Mouse (Mus musculus): ENCODE measurements at regions not wholly inside any gene's neighbourhood (a gene's known extent, or its start where the extent isn't known, plus 50 kb on each side); places are given as distances from the start of the nearest gene placed in this dataset.
A peak's percentile ranks its signal among the peaks of the same experiment; 100 is the strongest.

GRCm38 (mm10) chr3:140738654-140739369, 473.3 kb downstream of the Pdha2 start:
- Histone ChIP-seq H3K27ac (ENCODE audit: insufficient read depth, low read depth) (no peak overlapping the region), H3K36me3 (replicated peaks in 1 of 2; ENCODE audit: control insufficient read depth in 1 of 2, insufficient read depth in 1 of 2, low read length in 1 of 2) (no peaks in the 10 kb centered on the region), H3K4me1 (ENCODE audit: control insufficient read depth in 1 of 2, insufficient read depth in 2 of 2) (no peaks in the 10 kb centered on the region), H3K4me3 (replicated peaks in 1 of 3; ENCODE audit: low read depth in 2 of 3, low read length in 2 of 3, poor library complexity in 1 of 3) (no peak overlapping the region), H3K9ac (ENCODE audit: insufficient read depth, low read depth) (no peak overlapping the region), H3K4me2 (ENCODE audit: insufficient read depth, low read depth, poor library complexity, severe bottlenecking) (no peak overlapping the region), H3K27me3 (replicated peaks) (no peaks in the 10 kb centered on the region), H3K79me2 (replicated peaks; ENCODE audit: control insufficient read depth, extremely low read depth, insufficient read depth, poor library complexity, severe bottlenecking) (no peaks in the 10 kb centered on the region), H3K9me3 (replicated peaks; ENCODE audit: low read length) (no peaks in the 10 kb centered on the region)
- dilution Hi-C loops (cut with MboI; ENCODE audit: extremely low pct_ligation_motif_present, extremely low pct_unique_long_range_greater_than_20kb, low sequenced_read_pairs) (no loop called here), in situ Hi-C loops (cut with MboI; ENCODE audit: low pct_ligation_motif_present, low pct_unique_long_range_greater_than_20kb, low sequenced_read_pairs) (no loop called here)
- DNase-seq (ENCODE audit: extremely low read depth): no peak
- TF ChIP-seq ZMIZ1 (IDR thresholded peaks at IDR 0.05; ENCODE audit: low read depth, low read length) (no peak), SIN3A (IDR thresholded peaks at IDR 0.05; ENCODE audit: low read length) (no peak), NELFE (IDR thresholded peaks at IDR 0.05; ENCODE audit: low read depth, low read length) (no peak), JUN (IDR thresholded peaks at IDR 0.05; ENCODE audit: insufficient read depth, low read depth, low read length) (no peak), TCF12 (IDR thresholded peaks at IDR 0.05; ENCODE audit: low read depth, low read length) (no peak)

GRCm38 (mm10) chr3:140716896-140717295, 495.3 kb downstream of the Pdha2 start:
- Histone ChIP-seq H3K4me1 (ENCODE audit: control insufficient read depth in 1 of 2, insufficient read depth in 2 of 2) (no peaks in the 10 kb centered on the region), H3K9ac (ENCODE audit: insufficient read depth, low read depth) (no peak overlapping the region), H3K27ac (ENCODE audit: insufficient read depth, low read depth) (no peak overlapping the region), H3K4me3 (replicated peaks in 1 of 3; ENCODE audit: low read depth in 2 of 3, low read length in 2 of 3, poor library complexity in 1 of 3) (no peak overlapping the region), H3K36me3 (replicated peaks in 1 of 2; ENCODE audit: control insufficient read depth in 1 of 2, insufficient read depth in 1 of 2, low read length in 1 of 2) (no peaks in the 10 kb centered on the region), H3K27me3 (replicated peaks) (no peaks in the 10 kb centered on the region), H3K9me3 (replicated peaks; ENCODE audit: low read length) (no peaks in the 10 kb centered on the region), H3K4me2 (ENCODE audit: insufficient read depth, low read depth, poor library complexity, severe bottlenecking) (no peak overlapping the region), H3K79me2 (replicated peaks; ENCODE audit: control insufficient read depth, extremely low read depth, insufficient read depth, poor library complexity, severe bottlenecking) (no peaks in the 10 kb centered on the region)
- in situ Hi-C loops (cut with MboI; ENCODE audit: low pct_ligation_motif_present, low pct_unique_long_range_greater_than_20kb, low sequenced_read_pairs) (no loop called here), dilution Hi-C loops (cut with MboI; ENCODE audit: extremely low pct_ligation_motif_present, extremely low pct_unique_long_range_greater_than_20kb, low sequenced_read_pairs) (no loop called here)
- TF ChIP-seq CHD1 (IDR thresholded peaks at IDR 0.05; ENCODE audit: low read depth, low read length): no peak
- no peak for DNase-seq (ENCODE audit: extremely low read depth)

- dilution Hi-C loops (cut with MboI; ENCODE audit: extremely low pct_ligation_motif_present, extremely low pct_unique_long_range_greater_than_20kb, low sequenced_read_pairs) (no loop called here), in situ Hi-C loops (cut with MboI; ENCODE audit: low pct_ligation_motif_present, low pct_unique_long_range_greater_than_20kb, low sequenced_read_pairs) (no loop called here)
- TF ChIP-seq SIN3A (IDR thresholded peaks at IDR 0.05; ENCODE audit: low read length): no peak
- no peak for TF ChIP-seq USF1 (IDR thresholded peaks at IDR 0.05; ENCODE audit: low read depth, low read length)
- TF ChIP-seq SMC3 (IDR thresholded peaks at IDR 0.05; ENCODE audit: low read depth, low read length): no peak
- TF ChIP-seq MYC (IDR thresholded peaks at IDR 0.05; ENCODE audit: low read depth, low read length): no peak
- TF ChIP-seq EP300 (IDR thresholded peaks at IDR 0.05; ENCODE audit: low read length): no peak
- no peak for TF ChIP-seq MAZ (IDR thresholded peaks at IDR 0.05; ENCODE audit: low read depth, low read length)
- no peak for TF ChIP-seq UBTF (IDR thresholded peaks at IDR 0.05; ENCODE audit: low read depth, low read length)
- no peak for TF ChIP-seq GABPA (IDR thresholded peaks at IDR 0.05; ENCODE audit: insufficient replicate concordance, low read depth, low read length)
- TF ChIP-seq ETS1 (conservative IDR thresholded peaks at IDR 0.05; ENCODE audit: low read depth, low read length): no peak
- TF ChIP-seq PAX5 (IDR thresholded peaks at IDR 0.05; ENCODE audit: low read length): no peak
- Histone ChIP-seq H3K79me2 (replicated peaks; ENCODE audit: control insufficient read depth, extremely low read depth, insufficient read depth, poor library complexity, severe bottlenecking) (no peaks in the 10 kb centered on the region), H3K9ac (ENCODE audit: insufficient read depth, low read depth) (no peak overlapping the region), H3K9me3 (replicated peaks; ENCODE audit: low read length) (no peaks in the 10 kb centered on the region), H3K27ac (ENCODE audit: insufficient read depth, low read depth) (no peak overlapping the region), H3K36me3 (replicated peaks in 1 of 2; ENCODE audit: control insufficient read depth in 1 of 2, insufficient read depth in 1 of 2, low read length in 1 of 2) (no peaks in the 10 kb centered on the region), H3K4me1 (ENCODE audit: control insufficient read depth in 1 of 2, insufficient read depth in 2 of 2) (peaks cover 0 to 7% of the 10 kb centered on the region in 2 experiments; a peak in 2 of 4 replicates), H3K4me2 (ENCODE audit: insufficient read depth, low read depth, poor library complexity, severe bottlenecking) (peak overlapping the region; percentile 40), H3K27me3 (replicated peaks) (no peaks in the 10 kb centered on the region), H3K4me3 (replicated peaks in 1 of 3; ENCODE audit: low read depth in 2 of 3, low read length in 2 of 3, poor library complexity in 1 of 3) (no peak overlapping the region)
- DNase-seq (ENCODE audit: extremely low read depth): no peak
These were observed 504.5 kb downstream of the Pdha2 start for GRCm38 (mm10) chr3:140707591-140708131.

Data from CH12.LX (cell line).